Mouse (Mus musculus) heart, postnatal 36 days (tissue): ENCODE data around the gene Cacna1e. TPM values are rescaled to one million over a fixed set of nuclear protein-coding genes. Genes with fewer than 3 reads are reported as not detected.

ENCODE experiments used
- DNase-seq, 2 experiments: peaks; one replicate each; pipeline ENCODE4 v3.0.0; 2021 to 2022
- intact Hi-C: fragments of 180-260 bp; cut with DNase I; formaldehyde crosslinking; loops from one replicate; pipeline ENCODE4 v1.15.1; 2025
- total RNA-seq, 2 experiments: library from RNA; stranded (reverse); gene quantifications; 2 replicates each; pipeline ENCODE4 v1.2.3; 2021

The Cacna1e gene
- total RNA-seq, 2 experiments from 2014 or later = 0.16 to 0.17 TPM

GRCm38 (mm10) chr1:154788491-154788890, 95.8 kb downstream of the Cacna1e start:
- intact Hi-C loops = loop anchor here (10.0 kb wide), 1 partner anchor 436 kb away; no protein-coding TSS in a partner anchor
- no peak for DNase-seq

GRCm38 (mm10) chr1:154788069-154788468, 96.2 kb downstream of the Cacna1e start:
- intact Hi-C loops = loop anchor here (10.0 kb wide), 1 partner anchor 437 kb away; no protein-coding TSS in a partner anchor
- peak; percentile 71 to 83 for DNase-seq

- DNase-seq = no peak
- intact Hi-C loops = loop anchor here (10.0 kb wide), 1 partner anchor 437 kb away; no protein-coding TSS in a partner anchor
These were observed 96.9 kb downstream of the Cacna1e start for GRCm38 (mm10) chr1:154787418-154787817.

GRCm38 (mm10) chr1:154786243-154786669, 98.0 kb downstream of the Cacna1e start:
- DNase-seq = peak; percentile 77 to 83
- intact Hi-C loops = loop anchor here (1.0 to 10.0 kb wide), 2 partner anchors 220 to 439 kb away; no protein-coding TSS in a partner anchor

GRCm38 (mm10) chr1:154784862-154785261, 99.4 kb downstream of the Cacna1e start:
- DNase-seq = no peak
- intact Hi-C loops = loop anchor here (10.0 kb wide), 1 partner anchor 440 kb away; no protein-coding TSS in a partner anchor

GRCm38 (mm10) chr1:154783521-154783920, 100.8 kb downstream of the Cacna1e start:
- DNase-seq = no peak
- intact Hi-C loops = loop anchor here (10.0 kb wide), 1 partner anchor 441 kb away; no protein-coding TSS in a partner anchor

GRCm38 (mm10) chr1:154779908-154780514, 104.3 kb downstream of the Cacna1e start:
- no peak for DNase-seq
- intact Hi-C loops = loop anchor here (10.0 kb wide), 1 partner anchor 445 kb away; no protein-coding TSS in a partner anchor

GRCm38 (mm10) chr1:154776344-154776743, 108.0 kb downstream of the Cacna1e start:
- no peak for DNase-seq
- intact Hi-C loops = no loop called here

- DNase-seq = no peak
These were observed 109.8 kb downstream of the Cacna1e start for GRCm38 (mm10) chr1:154774468-154774867.

GRCm38 (mm10) chr1:154771111-154771510, 113.2 kb downstream of the Cacna1e start:
- DNase-seq = no peak
- intact Hi-C loops = no loop called here

More at GRCm38 (mm10) chr1:154774468-154774867, 109.8 kb downstream of the Cacna1e start:
- intact Hi-C loops = no loop called here

- intact Hi-C loops = no loop called here
- DNase-seq = no peak
These were observed 113.8 kb downstream of the Cacna1e start for GRCm38 (mm10) chr1:154770542-154770941.

- intact Hi-C loops = no loop called here
- DNase-seq = no peak
These were observed 121.2 kb downstream of the Cacna1e start for GRCm38 (mm10) chr1:154763132-154763531.

GRCm38 (mm10) chr1:154752081-154752480, 132.2 kb downstream of the Cacna1e start:
- DNase-seq = no peak
- intact Hi-C loops = no loop called here

- intact Hi-C loops = no loop called here
- DNase-seq = no peak
These were observed 135.8 kb downstream of the Cacna1e start for GRCm38 (mm10) chr1:154748531-154748930.

GRCm38 (mm10) chr1:154745241-154745640, 139.1 kb downstream of the Cacna1e start:
- no peak for DNase-seq
- intact Hi-C loops = no loop called here

GRCm38 (mm10) chr1:154730411-154730961, 153.8 kb downstream of the Cacna1e start:
- no peak for DNase-seq
- intact Hi-C loops = no loop called here

GRCm38 (mm10) chr1:154729269-154729980, 154.9 kb downstream of the Cacna1e start:
- peak; percentile 62 to 75 for DNase-seq
- intact Hi-C loops = loop anchor here (1.0 to 10.0 kb wide), 3 partner anchors 448 to 835 kb away; no protein-coding TSS in a partner anchor

- intact Hi-C loops = loop anchor here (1.0 to 10.0 kb wide), 3 partner anchors 447 to 834 kb away; no protein-coding TSS in a partner anchor
- DNase-seq = no peak
These were observed 155.6 kb downstream of the Cacna1e start for GRCm38 (mm10) chr1:154728682-154729081.

- DNase-seq = no peak
- intact Hi-C loops = loop anchor here (2.0 to 10.0 kb wide), 2 partner anchors 533 to 833 kb away; no protein-coding TSS in a partner anchor
These were observed 156.6 kb downstream of the Cacna1e start for GRCm38 (mm10) chr1:154727696-154728095.

- intact Hi-C loops = loop anchor here (10.0 kb wide), 1 partner anchor 532 kb away; no protein-coding TSS in a partner anchor
- DNase-seq = no peak
These were observed 157.7 kb downstream of the Cacna1e start for GRCm38 (mm10) chr1:154726361-154727161.
